Mouse (Mus musculus): ENCODE measurements at regions not wholly inside any gene's neighbourhood (a gene's known extent, or its start where the extent isn't known, plus 50 kb on each side); places are given as distances from the start of the nearest gene placed in this dataset.
"Not testable (repeated sequence)": the region's sequence is repeated elsewhere in the genome, so short reads cannot be mapped to it uniquely, and the experiment has no call there.

DNA sequence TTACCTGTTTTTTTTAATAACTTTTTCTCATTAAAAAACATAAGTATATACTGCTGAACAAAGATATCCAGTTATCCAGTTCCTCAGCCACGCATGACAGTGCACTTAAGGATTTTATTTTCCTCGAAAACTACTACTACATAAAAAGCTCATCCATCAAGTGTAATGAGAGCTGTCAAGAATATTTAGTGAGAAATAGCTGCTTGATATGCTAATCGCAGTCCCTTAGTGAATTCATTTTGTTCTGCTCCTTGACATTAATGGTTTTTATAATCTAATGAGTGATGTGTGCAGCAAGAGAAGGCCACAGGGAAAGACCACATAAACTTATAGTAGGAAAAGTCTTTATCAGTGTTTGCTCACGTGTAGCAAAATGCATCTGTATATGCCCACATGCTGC, 754.0 kb upstream of the Slc39a10 start:
- intact Hi-C loops (cut with DNase I): no loop called here

DNA sequence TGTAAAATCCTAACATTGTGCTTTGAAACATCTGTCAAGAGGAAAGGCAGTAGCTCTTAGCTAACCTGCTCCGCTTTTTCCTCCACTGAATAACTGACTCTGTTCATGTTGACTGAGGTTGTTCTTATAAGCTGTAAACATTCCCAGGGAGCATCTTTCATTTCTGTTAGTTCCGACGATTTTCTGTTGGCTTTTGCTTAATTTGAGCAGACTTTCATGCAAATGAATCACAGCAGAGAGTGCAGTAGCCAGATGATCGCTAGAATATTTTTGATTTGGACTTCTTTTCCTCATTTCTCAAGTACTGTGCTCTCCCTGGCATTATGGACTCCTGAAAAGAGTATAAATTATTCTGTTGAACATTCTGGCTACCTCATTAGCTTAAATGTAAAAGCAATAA, 713.9 kb upstream of the Slc39a10 start:
- intact Hi-C loops (cut with DNase I): no loop called here

DNA sequence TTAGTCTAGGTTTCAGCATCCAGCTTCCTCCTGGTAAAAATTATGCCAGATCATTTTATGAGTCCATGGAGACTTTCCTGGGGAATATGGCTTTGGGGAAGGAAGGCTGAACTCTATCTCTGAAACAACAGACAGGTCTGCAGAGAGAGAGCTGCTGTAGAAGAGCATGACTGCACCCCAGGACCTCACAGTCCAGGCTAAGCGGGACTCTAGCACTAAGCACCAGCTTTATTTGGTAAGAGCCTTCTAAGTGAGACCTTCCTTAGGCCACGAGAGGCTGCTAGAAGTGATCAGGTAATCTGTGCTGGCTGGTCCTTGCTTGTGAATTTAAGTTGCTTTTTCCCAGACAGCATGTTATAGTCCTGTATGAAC, 711.3 kb upstream of the Slc39a10 start:
- intact Hi-C loops (cut with DNase I): no loop called here

GRCm38 (mm10) chr1:47603294-47603988, 710.8 kb upstream of the Slc39a10 start:
- intact Hi-C loops (cut with DNase I): no loop called here

- intact Hi-C loops (cut with DNase I): not testable (repeated sequence)
These were observed 701.0 kb upstream of the Slc39a10 start for GRCm38 (mm10) chr1:47593641-47594040.

DNA sequence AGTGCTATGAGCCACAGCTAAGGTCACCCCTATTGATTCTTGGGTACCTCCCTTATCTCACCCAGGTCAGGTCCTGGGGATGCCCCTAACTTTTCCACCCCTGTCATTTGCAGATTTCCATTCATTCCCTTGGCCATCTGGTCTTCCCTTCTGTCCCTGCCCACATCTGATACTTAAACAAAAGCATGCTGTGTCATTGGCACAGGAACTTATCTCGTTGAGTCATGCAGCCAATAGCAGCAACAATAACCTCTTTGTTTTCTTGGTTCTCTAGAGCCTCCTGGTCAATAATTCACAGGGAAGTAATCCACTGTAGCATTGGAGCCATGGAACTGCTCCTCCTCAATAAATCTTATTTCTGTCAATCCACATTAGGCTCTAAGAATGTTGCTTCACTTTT, 653.0 kb upstream of the Slc39a10 start:
- intact Hi-C loops (cut with DNase I): no loop called here

DNA sequence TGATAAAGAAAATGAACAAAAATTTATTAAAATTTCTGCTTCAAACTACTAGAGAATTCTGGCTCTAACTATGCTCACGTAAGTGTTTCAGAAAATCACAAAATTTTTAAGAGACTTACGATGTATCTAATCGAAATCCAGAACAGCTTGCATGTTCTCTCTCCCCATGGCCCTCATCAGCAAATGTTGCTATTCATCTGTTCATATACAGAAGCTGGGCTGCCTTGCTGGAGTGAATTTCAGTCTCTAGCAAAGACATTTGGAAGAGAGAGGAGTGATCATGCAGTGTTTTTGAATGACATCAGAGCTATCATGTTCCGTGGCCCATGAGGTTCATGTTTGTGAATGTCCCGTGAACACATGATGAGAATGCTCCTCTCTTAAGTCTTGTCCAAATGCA, 618.8 kb upstream of the Slc39a10 start:
- intact Hi-C loops (cut with DNase I): no loop called here

- intact Hi-C loops (cut with DNase I): no loop called here
These were observed 615.1 kb upstream of the Slc39a10 start for GRCm38 (mm10) chr1:47507801-47508200.

DNA sequence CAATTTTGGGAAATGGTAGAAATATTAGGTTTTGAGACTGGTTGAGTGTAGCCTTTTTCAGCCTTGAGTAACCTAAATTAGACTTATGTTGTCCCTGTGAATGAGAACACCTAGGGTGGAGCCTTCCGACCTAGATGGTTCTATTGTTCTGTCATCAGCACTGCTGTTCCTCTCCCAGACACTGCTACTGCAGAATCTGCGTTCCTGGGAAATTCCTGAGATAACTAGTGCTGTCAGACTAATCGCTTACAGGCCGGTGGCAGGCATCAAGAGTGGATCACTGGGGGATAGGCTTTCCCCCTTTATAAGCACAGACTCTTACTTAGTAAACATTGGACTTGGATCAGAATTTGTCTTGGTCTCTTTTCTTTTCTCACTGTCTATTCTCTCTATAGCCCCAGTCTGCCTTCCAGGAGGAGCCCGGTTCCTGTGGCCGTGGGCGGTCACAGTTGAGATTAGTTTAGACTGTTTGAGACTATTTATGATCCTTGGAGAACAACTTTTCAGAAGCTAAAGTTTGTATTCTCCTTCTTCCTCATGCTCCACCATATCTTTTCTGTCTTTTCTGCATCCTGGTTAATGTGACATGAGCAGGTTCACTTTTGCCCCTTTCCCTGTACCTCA, 596.0 kb upstream of the Slc39a10 start:
- intact Hi-C loops (cut with DNase I): no loop called here

DNA sequence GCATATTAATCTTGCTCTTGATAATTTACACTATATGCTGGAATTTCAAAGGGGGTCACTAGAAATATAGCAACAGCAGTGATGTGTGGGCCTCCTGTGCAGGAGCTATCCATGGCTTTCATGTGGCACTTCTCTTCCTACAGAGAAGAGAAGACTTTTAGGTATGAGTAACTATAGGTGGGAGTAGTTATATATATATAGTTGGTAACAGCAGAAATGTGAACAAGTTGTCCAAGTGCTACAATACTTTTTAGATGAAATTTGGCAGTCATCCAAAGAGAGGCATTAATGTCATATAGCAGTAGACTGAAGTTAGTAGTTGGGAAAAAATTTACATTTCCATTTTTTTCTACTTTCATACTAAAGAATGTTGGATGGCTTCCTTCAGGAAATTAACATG, 593.4 kb upstream of the Slc39a10 start:
- intact Hi-C loops (cut with DNase I): no loop called here

- intact Hi-C loops (cut with DNase I): no loop called here
These were observed 586.4 kb upstream of the Slc39a10 start for GRCm38 (mm10) chr1:47479059-47479458.

DNA sequence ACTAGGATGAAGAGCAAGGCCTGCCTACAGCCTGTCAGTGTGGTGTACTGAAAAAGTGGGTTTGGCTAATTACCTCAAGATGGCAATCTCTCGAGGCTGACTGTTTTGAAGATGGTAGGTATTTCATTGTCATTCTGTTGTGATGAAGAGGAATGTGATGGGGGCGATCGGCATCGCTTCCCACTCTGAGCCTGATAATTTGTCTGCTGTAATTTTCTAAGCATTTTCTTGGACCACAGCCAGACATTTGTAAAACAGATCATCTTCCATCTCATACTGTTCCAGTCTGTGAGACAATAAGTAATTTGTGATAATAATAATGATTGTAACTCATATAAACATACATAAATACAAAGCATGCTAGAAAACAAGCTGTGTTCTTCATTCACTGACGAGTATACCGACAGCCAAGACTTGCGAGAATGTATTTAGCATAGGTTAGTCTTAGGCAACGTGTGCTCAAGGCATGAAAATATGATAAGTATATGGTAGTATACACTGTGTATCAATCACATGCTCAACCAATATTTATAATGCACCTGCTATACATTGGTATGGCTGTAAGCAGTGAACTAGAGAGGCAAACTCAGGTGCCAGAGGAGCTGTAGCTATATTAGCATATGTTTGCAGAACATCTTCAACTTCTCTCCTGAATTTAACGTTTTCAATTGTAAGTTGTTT, 574.1 kb upstream of the Slc39a10 start:
- intact Hi-C loops (cut with DNase I): no loop called here

DNA sequence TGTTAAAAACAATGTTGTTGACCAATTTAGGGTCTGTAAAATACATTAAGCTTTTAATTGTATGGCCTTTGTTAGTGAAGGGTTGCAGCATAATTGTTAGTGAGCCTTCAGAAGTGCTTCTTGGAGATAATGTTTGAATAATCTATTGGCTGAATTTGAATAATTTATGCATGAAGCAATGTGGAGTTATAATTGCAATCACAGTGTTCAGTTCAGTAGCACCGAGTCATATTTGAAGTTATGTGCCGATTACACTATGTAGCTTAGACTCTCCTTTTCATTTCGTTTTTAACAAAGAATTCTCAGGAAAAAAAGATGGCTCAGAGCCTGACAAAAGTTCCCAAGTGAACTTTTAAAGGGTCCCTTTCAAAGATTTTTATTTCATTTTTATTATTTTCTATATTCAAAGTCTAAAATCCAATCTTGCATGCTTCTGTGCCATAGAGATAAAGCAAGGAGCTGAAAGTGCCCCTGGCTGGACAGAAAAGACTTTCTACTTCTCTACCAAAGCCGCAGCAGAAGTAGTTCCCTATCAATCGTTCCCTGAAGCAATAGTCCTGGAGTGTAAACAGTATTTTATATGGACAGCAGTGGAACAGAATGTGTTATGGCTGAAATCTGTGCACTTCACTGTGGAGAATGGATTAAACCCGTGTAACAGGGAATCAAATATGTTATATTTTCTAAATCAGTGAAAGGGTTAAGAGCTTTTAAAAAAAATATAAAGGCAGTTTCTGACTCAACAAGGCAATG, 556.3 kb upstream of the Slc39a10 start:
- intact Hi-C loops (cut with DNase I): no loop called here

DNA sequence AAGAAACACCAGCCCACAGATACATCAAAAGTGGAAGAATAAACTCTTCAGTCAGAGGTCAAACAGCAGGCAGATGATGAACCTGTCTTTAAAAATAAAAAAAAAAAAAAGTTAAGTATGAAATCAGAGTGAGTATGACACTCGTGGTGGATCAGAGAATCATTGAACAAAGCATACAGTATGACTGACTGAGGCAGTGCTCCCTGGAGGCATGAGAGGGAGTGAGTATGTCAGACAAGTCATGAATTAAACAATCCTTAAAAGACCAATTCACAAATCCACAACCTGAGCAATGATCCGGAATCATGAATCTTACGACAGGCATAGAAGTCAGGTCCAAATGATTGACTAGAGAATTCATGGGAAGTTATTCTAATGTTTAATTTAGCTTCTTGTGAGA, 555.4 kb upstream of the Slc39a10 start:
- intact Hi-C loops (cut with DNase I): no loop called here

GRCm38 (mm10) chr1:47446021-47446420, 553.4 kb upstream of the Slc39a10 start:
- intact Hi-C loops (cut with DNase I): no loop called here

DNA sequence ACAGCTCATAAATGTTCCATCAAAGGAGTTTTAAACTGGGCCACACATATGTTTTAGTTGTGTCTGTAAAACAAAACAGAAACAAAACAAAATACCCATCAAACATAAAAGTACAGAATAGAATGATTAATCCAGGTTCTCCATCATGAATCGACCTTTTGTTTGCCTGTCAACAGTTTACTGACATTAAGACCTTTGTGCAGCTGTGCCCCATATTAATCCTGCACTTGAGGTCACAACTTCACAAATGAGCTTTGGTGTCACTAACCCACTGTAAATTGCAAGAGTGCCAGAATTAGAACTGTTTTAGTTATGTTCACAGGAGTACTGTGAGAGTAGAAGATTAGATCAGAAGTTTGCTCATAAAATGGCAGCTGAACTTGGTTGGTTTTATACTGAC, 540.2 kb upstream of the Slc39a10 start:
- intact Hi-C loops (cut with DNase I): no loop called here

- intact Hi-C loops (cut with DNase I): no loop called here
These were observed 512.5 kb upstream of the Slc39a10 start for GRCm38 (mm10) chr1:47405164-47405563.

DNA sequence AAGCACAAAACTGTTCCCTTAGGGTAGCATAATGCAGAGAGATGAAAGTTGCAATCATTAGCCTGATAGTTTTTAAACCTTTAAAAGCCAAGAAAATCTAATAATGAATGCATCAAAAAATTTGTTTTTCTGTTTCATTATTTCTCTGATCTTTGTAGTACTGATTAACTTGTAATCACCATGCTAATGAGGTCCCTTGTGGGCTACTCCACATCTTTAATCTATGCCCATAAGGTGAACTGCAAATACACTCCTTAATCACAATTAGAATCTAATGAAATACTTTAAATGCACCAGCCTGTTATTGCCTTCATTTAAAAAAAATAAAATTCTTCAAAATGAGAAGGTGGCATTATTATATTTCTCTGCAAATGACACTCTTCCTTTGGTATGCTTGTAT, 493.9 kb upstream of the Slc39a10 start:
- intact Hi-C loops (cut with DNase I): no loop called here

DNA sequence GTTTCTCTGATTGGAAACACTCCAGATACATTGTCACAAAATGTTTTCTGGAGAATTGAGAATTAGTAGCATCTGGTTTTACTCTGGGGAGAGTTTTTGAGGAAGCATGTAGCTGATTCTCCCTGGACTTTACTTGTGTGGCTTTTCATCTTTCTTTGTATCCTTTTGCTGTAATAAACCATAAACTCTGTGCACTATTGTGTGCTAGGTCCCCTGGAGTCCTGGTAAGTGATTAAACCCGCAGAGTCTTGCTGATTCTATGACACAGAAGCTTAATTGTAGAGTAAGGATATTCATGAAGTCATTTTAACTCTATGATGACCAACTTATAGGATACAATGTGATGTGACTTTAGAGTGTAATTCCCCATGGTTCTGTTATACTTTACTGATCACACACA, 486.1 kb upstream of the Slc39a10 start:
- intact Hi-C loops (cut with DNase I): no loop called here

DNA sequence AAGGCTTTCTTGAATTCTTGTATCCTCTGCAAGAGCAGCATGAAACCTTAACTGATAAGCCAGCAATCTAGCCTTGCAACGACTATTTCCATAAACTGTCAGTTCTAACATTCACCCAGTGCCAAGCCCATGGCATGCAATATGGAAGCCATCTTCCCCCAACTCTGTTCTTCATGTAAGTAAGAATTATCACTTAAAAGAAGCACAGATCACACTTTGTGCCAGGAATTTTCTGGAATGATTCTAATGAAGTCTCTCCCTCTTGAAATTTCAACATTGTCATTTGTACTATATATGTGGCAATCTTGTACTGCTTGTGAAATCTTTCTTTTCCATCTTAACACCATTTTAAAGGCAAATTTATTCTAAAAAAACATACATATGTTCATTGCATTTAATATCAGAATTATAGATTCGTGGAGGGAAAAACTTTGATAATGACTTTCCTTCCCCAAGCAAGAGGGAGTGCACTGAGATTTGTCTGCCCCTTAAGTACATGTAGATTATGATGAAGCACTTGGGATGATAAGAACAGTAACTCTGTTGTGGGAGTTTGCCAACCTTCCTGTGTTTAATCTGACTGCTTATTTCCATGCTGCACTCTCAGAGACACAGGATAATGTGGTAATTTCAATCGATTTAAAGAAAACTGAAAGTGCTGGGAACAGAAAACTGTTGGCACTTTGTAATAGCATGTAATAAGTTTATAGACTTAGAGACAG, 447.2 kb upstream of the Slc39a10 start:
- intact Hi-C loops (cut with DNase I): no loop called here

- intact Hi-C loops (cut with DNase I): no loop called here
These were observed 418.0 kb upstream of the Slc39a10 start for GRCm38 (mm10) chr1:47310572-47311075.
